Mouse (Mus musculus) monocyte, adult 5-6 weeks (primary cell): ENCODE data around the gene Cited4. TPM values are rescaled to one million over a fixed set of nuclear protein-coding genes. Genes with fewer than 3 reads are reported as not detected.

Source experiments
- ATAC-seq: fragments of 153-309, 156-312 bp; replicated peaks from 2 replicates; pipeline ENCODE4 v1.8.0; 2017; ENCODE audit warnings: mild to moderate bottlenecking; ENCODE audit not compliant: low TSS enrichment, insufficient number of reproducible peaks, severe bottlenecking, poor library complexity, low FRiP score
- total RNA-seq: library from RNA; stranded (forward); fragments of 200-1000, 200-491, 200-594 nt; gene quantifications from 3 replicates; pipeline ENCODE4 v1.2.3, GENCODE M21; 2017

Cited4 gene
- total RNA-seq, 1 experiment from 2014 or later: 2.3 TPM

- ATAC-seq: no peak
Measured at GRCm38 (mm10) chr4:120673606-120674005, 7.2 kb downstream of the Cited4 start.

- ATAC-seq: no peak
Measured at GRCm38 (mm10) chr4:120674775-120675451, 8.5 kb downstream of the Cited4 start.

- ATAC-seq: no peak
Measured at GRCm38 (mm10) chr4:120675640-120676039, 9.3 kb downstream of the Cited4 start.

GRCm38 (mm10) chr4:120680953-120681352, 14.6 kb downstream of the Cited4 start:
- ATAC-seq: no peak

DNA sequence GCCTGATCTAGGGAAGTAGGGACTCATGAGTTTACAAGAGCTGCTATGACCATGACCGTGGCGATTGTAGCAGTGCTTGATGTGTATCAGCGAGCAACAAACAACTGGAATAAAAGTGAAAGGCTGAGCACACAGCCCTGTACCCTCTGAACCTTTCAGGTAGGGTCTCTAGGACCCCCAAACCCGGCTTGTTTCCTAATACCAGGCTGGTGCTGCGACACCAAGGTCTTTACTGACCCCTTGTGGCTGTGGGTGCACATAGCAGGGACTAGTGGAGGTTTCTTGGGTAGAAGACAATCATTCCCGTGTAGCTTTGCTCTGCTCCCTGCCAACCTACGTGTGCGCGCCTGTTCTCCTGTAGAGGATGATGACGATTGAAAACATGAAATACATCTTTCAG, 15.8 kb downstream of the Cited4 start:
- peak; percentile 55; the same call in 1 of the 2 replicates for ATAC-seq

DNA sequence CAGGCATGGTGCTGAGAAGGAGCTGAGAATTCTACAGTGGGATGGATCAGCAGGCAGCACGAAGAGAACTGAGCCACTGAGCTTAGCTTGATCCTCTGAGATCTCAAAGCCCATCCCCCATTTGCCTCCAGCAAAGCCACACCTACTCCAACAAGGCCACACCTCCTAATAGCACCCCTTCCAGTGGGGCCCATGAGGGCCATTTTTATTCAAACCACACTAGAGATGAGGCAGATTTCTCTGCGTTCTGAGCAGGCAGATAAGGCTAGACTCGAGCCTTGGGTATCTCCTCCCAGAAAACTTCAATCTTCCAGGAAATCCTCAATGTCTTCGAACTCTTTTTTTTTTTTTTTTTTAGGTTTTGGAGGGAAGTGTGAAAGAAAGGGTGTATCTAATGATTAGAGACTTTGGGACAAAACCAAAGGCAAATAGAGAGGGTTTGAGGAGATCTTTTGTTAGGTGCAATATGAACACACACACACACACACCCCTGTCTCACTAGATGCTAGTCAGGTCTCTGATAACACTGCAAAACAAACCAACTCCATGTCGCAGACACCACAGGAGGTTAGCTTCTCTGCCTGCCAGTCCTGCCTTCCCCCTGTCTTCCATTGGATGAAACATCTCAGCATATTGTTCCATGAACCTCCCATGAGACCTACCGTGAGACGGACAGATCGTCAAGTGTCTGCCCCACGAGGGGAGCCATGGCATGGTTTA, 17.1 kb downstream of the Cited4 start:
- ATAC-seq: no peak

GRCm38 (mm10) chr4:120687282-120687681, 20.9 kb downstream of the Cited4 start:
- ATAC-seq: no peak

- ATAC-seq: no peak
Measured at GRCm38 (mm10) chr4:120689317-120689716, 22.9 kb downstream of the Cited4 start.

DNA sequence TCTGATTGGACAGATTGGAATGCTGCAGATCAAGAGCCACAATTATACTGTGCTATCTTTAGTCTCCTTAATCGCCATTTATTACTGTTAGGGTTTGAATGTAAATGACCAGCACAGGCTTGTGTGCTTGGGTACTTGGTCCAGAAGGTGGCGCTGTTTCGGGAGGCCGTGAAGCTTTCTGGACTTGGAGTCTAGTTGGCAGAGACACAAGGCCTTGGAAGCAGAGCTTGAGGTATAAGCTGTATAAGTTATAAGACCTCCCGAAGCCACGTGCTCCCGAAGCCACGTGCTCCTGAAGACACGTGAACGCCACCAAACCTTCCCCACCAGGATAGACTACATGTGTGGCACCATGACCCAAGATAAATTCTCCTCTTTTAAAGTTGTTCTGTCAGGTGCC, 26.3 kb downstream of the Cited4 start:
- ATAC-seq: no peak

DNA sequence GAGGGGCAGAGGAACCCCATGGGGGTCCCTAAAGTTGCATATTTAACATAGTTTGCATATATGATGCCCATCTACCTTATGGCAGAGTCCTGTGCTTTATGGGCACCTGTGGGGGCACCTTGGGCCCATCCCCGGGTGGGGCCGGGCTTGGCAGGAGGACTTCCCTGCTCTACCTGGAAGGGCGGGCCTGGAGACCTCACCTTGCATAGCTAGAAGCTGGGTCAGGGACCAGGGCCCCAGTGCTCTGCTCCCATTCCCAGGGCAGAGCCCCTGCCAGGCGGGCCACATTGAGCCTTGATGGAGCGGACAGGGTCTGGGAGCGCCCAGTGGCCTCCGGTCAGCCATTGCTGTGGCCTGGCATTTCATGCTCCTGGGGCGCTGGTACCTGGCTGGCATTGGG, 31.0 kb downstream of the Cited4 start:
- ATAC-seq: no peak

- ATAC-seq: no peak
Measured at GRCm38 (mm10) chr4:120697799-120698484, 31.6 kb downstream of the Cited4 start.

GRCm38 (mm10) chr4:120701180-120701579, 34.8 kb downstream of the Cited4 start:
- ATAC-seq: no peak

DNA sequence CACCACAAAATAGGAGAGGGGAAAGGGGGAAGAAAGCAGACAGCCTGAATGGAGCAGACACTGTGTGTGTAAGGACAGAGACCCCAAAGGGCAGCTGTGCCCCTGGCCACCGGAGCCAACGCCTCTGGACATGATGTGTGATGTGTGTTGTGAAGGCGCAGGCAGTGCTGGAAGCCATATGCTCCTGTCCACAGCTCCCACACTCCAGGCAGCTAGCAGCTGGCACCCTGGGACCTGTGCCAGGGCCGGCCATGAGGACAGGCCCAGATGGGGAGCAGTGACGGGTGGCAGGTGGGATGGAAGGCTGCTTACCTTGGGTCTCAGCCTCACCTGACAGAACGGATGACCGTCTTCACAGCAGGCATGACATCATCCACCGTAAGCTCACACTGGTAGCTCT, 35.7 kb downstream of the Cited4 start:
- no peak for ATAC-seq

- no peak for ATAC-seq
Measured at GRCm38 (mm10) chr4:120702511-120702910, 36.1 kb downstream of the Cited4 start.

DNA sequence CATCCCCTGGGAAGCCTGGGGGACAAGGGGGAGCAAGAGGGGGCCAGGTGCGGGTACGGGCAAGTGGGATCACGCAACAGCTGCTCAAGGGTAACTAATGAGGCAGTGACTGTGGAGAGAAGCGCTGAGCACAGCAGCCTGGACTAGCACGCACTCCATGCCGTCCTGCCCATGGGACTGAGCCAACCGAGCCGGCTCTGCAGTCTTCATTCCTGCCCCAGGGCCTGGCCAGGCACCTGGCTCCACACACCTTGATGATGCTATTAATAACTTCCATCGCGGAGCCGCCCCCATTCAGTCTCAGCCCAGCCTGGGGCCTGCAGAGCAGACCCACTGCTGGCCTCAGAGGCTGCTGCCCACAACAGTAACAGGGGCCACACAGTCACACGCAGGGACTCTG, 45.9 kb downstream of the Cited4 start:
- ATAC-seq: no peak

- ATAC-seq: no peak
Measured at GRCm38 (mm10) chr4:120713021-120713420, 46.6 kb downstream of the Cited4 start.

DNA sequence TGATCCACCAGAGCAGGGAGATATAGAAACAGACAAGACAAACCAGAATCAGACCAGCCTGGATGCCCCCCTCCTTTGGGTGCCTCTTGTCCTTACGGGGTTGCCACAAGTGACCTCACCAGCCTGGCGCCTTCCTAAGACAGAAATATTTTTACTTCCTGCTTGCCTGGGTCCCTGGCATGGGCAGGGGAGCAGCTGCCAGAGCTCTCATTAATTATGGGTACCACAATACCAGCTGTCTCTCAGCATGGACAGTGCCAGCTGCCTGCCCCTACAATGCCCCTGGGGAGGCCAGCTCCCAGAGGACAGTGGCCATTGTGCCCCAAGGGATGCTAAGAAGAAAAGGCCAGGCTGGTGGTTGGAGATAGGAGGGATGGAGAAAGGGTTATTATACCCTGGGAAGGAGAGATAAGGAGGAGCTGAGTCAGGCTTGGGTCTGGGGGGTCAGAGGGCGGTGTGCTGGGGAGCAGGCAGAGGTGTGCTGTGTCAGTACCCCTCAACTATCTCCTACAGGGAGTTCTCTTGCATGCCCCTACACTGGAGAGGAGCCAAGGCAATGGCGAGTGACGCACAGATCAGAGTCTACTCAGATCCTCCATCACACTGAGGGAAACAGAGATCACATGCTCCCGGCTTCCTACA, 47.6 kb downstream of the Cited4 start:
- ATAC-seq: no peak

DNA sequence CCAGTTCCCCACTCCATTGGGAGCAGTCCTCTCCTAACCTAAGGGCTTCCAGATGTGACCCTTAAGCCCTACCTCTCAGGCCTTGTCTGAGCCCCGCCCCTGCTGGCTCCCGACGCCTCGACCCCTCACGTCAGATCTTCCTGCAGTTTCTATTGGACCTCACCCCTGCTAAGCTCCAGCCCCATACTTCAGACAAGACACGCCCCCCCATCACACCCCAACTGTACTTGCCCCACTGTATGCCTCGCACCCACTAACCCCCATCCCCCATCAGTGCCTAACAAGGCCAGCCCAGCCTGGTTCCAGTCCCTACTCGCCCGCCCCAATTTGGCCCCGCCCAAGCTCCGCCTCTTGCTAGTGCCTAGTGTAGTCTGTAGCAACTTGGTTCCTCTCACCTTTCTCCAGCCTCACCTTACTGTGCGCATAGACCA, 49.8 kb downstream of the Cited4 start:
- 0 out of 2 replicates have a peak, but pooled peaks have one; percentile 32 for ATAC-seq

GRCm38 (mm10) chr4:120716765-120717164, 50.4 kb downstream of the Cited4 start:
- ATAC-seq: no peak
